Mouse (Mus musculus) forebrain, postnatal 0 days (tissue): ENCODE measurements at regions not wholly inside any gene's neighbourhood (a gene's known extent, or its start where the extent isn't known, plus 50 kb on each side); places are given as distances from the start of the nearest gene placed in this dataset.
A peak's percentile ranks its signal among the peaks of the same experiment; 100 is the strongest.

Experiments
- ATAC-seq: fragments of 200-750 bp; cut with Nextera tagmentation; 2 replicates; pipeline ENCODE4 v1.8.0; 2017; ENCODE audit warnings: mild to moderate bottlenecking, moderate library complexity
- DNase-seq: peaks from one replicate; pipeline ENCODE4 v3.0.0-alpha.2; 2015
- H3K27ac ChIP-seq: fragments of 300-500 bp; sonication (generic); 2 replicates; pipeline ENCODE4 v1.5.1; 2014; ENCODE audit warnings: low read depth, mild to moderate bottlenecking, antibody characterized with exemption, low read length, moderate library complexity, mixed read lengths
- H3K27me3 ChIP-seq: fragments of 300-500 bp; sonication (generic); 2 replicates; pipeline ENCODE4 v1.6.1; 2014; ENCODE audit warnings: mild to moderate bottlenecking, low read length, mixed read lengths; ENCODE audit not compliant: insufficient read depth
- H3K36me3 ChIP-seq: fragments of 300-500 bp; sonication (generic); 2 replicates; pipeline ENCODE4 v1.6.1; 2014; ENCODE audit warnings: mild to moderate bottlenecking, moderate library complexity; ENCODE audit not compliant: insufficient read depth
- H3K4me1 ChIP-seq: fragments of 300-500 bp; sonication (generic); 2 replicates; pipeline ENCODE4 v1.6.1; 2014; ENCODE audit warnings: antibody characterized with exemption; ENCODE audit not compliant: insufficient read depth
- H3K4me2 ChIP-seq: fragments of 300-500 bp; sonication (generic); 2 replicates; pipeline ENCODE4 v1.6.1; 2014; ENCODE audit warnings: low read depth, mild to moderate bottlenecking, moderate library complexity
- H3K4me3 ChIP-seq: fragments of 300-500 bp; sonication (generic); 2 replicates; pipeline ENCODE4 v1.5.1; 2014; ENCODE audit warnings: low read depth, low read length, mixed read lengths
- H3K9ac ChIP-seq: fragments of 300-500 bp; sonication (generic); 2 replicates; pipeline ENCODE4 v1.6.1; 2014; ENCODE audit warnings: mild to moderate bottlenecking
- H3K9me3 ChIP-seq: fragments of 300-500 bp; sonication (generic); 2 replicates; pipeline ENCODE4 v1.6.1; 2016; ENCODE audit warnings: low read length
- CTCF ChIP-seq: sonication (generic); IDR thresholded peaks from 2 replicates; pipeline ENCODE4 v1.5.1; 2016; ENCODE audit warnings: antibody characterized with exemption, control low read depth, low read depth
- WGBS: fragments of 180-500 bp; shearing (Covaris S2); extraction: QIAGEN DNeasy Blood & Tissue Kit; methylation state at CpG from one replicate; pipeline ENCODE4 v1.1.7; 2014; 5-methylcytosine and 5-hydroxymethylcytosine counted together

GRCm38 (mm10) chr14:111738943-111739342 is 64.0 kb downstream of the Slitrk5 start:
- ATAC-seq (peak; percentile 34; the same call in 1 of the 2 replicates), DNase-seq (no peak)
- H3K4me3 ChIP-seq = no peak overlapping the region
- no peaks in the 10 kb centered on the region for H3K9me3 ChIP-seq
- no peak for TF ChIP-seq CTCF
- H3K27me3 ChIP-seq = no peaks in the 10 kb centered on the region
- no peak overlapping the region for H3K4me2 ChIP-seq
- 17% methylated on average over 5 of the region's 5 CpGs for WGBS
- no peak overlapping the region for H3K9ac ChIP-seq
- no peaks in the 10 kb centered on the region for H3K36me3 ChIP-seq
- no peaks in the 10 kb centered on the region for H3K4me1 ChIP-seq
- H3K27ac ChIP-seq = no peak overlapping the region

GRCm38 (mm10) chr14:111763616-111764015 is 88.7 kb downstream of the Slitrk5 start:
- no peak overlapping the region for H3K9ac ChIP-seq
- no peaks in the 10 kb centered on the region for H3K4me1 ChIP-seq
- ATAC-seq (no peak), DNase-seq (no peak)
- no peak overlapping the region for H3K4me3 ChIP-seq
- H3K4me2 ChIP-seq = no peak overlapping the region
- no peak for TF ChIP-seq CTCF
- no peaks in the 10 kb centered on the region for H3K36me3 ChIP-seq
- 35% methylated on average over 4 of the region's 4 CpGs for WGBS
- no peak overlapping the region for H3K27ac ChIP-seq
- no peaks in the 10 kb centered on the region for H3K9me3 ChIP-seq
- H3K27me3 ChIP-seq = no peaks in the 10 kb centered on the region

- peak; percentile 7 for DNase-seq
- Histone ChIP-seq H3K27me3 (no peaks in the 10 kb centered on the region), H3K9ac (no peak overlapping the region), H3K4me3 (no peak overlapping the region), H3K36me3 (no peaks in the 10 kb centered on the region), H3K27ac (no peak overlapping the region), H3K4me1 (no peaks in the 10 kb centered on the region), H3K4me2 (no peak overlapping the region), H3K9me3 (no peaks in the 10 kb centered on the region)
- TF ChIP-seq CTCF = peak; percentile 48
- no peak for ATAC-seq
- WGBS = 64% methylated on average over 1 of the region's 1 CpGs
These were observed 103.3 kb downstream of the Slitrk5 start for GRCm38 (mm10) chr14:111778152-111778551.

GRCm38 (mm10) chr14:111808025-111808424 is 133.1 kb downstream of the Slitrk5 start:
- no peak overlapping the region for H3K4me2 ChIP-seq
- DNase-seq (no peak), ATAC-seq (no peak)
- 89% methylated on average over 1 of the region's 1 CpGs for WGBS
- H3K27ac ChIP-seq = no peak overlapping the region
- H3K27me3 ChIP-seq = no peaks in the 10 kb centered on the region
- TF ChIP-seq CTCF = no peak
- no peaks in the 10 kb centered on the region for H3K4me1 ChIP-seq
- H3K36me3 ChIP-seq = no peaks in the 10 kb centered on the region
- H3K9me3 ChIP-seq = no peaks in the 10 kb centered on the region
- H3K4me3 ChIP-seq = no peak overlapping the region
- H3K9ac ChIP-seq = no peak overlapping the region

GRCm38 (mm10) chr14:111809871-111810270 is 135.0 kb downstream of the Slitrk5 start:
- TF ChIP-seq CTCF = no peak
- ATAC-seq = no peak
- WGBS = 32% methylated on average over 1 of the region's 1 CpGs

GRCm38 (mm10) chr14:111822047-111822730 is 147.3 kb downstream of the Slitrk5 start:
- ATAC-seq (peak; percentile 55), DNase-seq (peak; percentile 51)
- 45% methylated on average over 2 of the region's 2 CpGs for WGBS
- no peak overlapping the region for H3K27ac ChIP-seq
- no peak for TF ChIP-seq CTCF
- no peaks in the 10 kb centered on the region for H3K27me3 ChIP-seq
- no peak overlapping the region for H3K9ac ChIP-seq
- H3K36me3 ChIP-seq = no peaks in the 10 kb centered on the region
- H3K4me2 ChIP-seq = no peak overlapping the region
- H3K4me3 ChIP-seq = no peak overlapping the region
- H3K9me3 ChIP-seq = no peaks in the 10 kb centered on the region
- no peaks in the 10 kb centered on the region for H3K4me1 ChIP-seq

More at GRCm38 (mm10) chr14:111809871-111810270, 135.0 kb downstream of the Slitrk5 start:
- H3K9me3 ChIP-seq = no peaks in the 10 kb centered on the region
- no peak overlapping the region for H3K9ac ChIP-seq
- peak; percentile 11 for DNase-seq
- no peak overlapping the region for H3K4me3 ChIP-seq
- H3K27ac ChIP-seq = no peak overlapping the region
- H3K4me1 ChIP-seq = no peaks in the 10 kb centered on the region
- H3K4me2 ChIP-seq = no peak overlapping the region
- no peaks in the 10 kb centered on the region for H3K36me3 ChIP-seq
- H3K27me3 ChIP-seq = no peaks in the 10 kb centered on the region
